Comparison of ENCODE assay signal across 10 mouse cellular contexts in the genomic region with DNA sequence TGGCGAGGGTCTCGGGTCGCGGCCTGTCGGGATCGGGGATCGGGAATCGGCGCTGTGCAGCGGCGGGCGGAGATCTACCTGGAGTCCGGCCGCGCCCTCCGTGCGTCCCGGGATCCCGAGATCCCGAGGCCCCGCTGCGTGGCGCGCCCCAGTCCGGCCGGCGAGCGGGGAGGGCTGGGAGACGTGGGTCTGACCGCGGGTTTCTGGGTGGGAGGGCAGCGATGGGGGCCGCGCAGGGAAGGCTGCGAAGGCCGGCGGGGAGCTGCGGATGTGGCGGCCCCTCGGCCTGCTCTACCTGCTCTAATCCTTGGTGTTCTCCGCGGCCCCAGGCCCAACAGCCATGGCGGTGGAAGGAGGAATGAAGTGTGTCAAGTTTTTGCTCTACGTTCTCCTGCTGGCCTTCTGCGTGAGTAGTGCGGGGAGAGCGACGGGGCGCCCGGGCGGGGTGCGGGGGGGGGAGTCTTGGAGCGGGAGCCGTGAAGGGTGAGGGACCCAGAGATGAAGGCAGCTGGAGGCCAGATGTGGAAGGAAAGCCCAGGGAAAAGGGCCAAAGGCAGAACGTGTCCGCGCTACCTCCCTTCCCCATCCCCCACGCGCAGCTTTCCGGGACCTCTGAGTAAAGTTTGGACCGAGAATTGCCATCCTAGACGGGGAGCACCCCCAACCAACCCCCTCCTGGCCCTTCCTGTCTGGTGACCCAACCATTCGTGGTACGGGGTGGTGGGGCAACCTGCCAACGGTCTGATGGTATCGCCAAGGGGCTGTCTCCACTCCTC. TPM values are rescaled to one million over a fixed set of nuclear protein-coding genes. Genes with fewer than 3 reads are reported as not detected.
DNase-seq lines count a peak whose midpoint lies in the region; ATAC-seq and TF ChIP-seq lines count a peak whose summit lies in the region.
"Had no signal": no experiment of that assay in that cellular context is flagged by ENCODE, and none has a peak within 500 bp of the region (broad histone marks: within the 10 kb centered on the region; RNA-seq: fewer than 3 reads in every experiment).

No protein-coding gene starts in this region.

- H3K4me1 ChIP-seq in forebrain, embryonic 14.5 days (ENCODE audit: control insufficient read depth, insufficient read depth, low read length), result no peaks in the 10 kb centered on the region
- peaks cover 33% of the 10 kb centered on the region for H3K4me1 ChIP-seq in hindbrain, embryonic 15.5 days (replicated peaks)
- no peaks in the 10 kb centered on the region; the same call in none of the 2 replicates for H3K4me1 ChIP-seq in liver, adult 2 months (ENCODE audit: control insufficient read depth, insufficient read depth, low read length)
- peaks cover 23% of the 10 kb centered on the region for H3K4me1 ChIP-seq in midbrain, embryonic 15.5 days

- H3K27ac ChIP-seq in forebrain, embryonic 14.5 days (ENCODE audit: low read depth, low read length), result 0 out of 2 replicates have a peak overlapping the region, but pooled peaks have one; percentile 27
- peak overlapping the region; percentile 84 for H3K27ac ChIP-seq in hindbrain, embryonic 15.5 days (replicated peaks)
- no peak overlapping the region for H3K27ac ChIP-seq in liver, adult 2 months (replicated peaks; ENCODE audit: insufficient read depth, low read depth, low read length)
- H3K27ac ChIP-seq in midbrain, embryonic 15.5 days, result peak overlapping the region; percentile 39; the same call in 1 of the 2 replicates

- no peak for TF ChIP-seq POLR2A in liver, adult 2 months (IDR thresholded peaks at IDR 0.05; ENCODE audit: extremely low read depth, insufficient read depth, low read length)

- H3K79me2 ChIP-seq in liver, adult 2 months (ENCODE audit: control insufficient read depth, insufficient read depth, low read length), result no peaks in the 10 kb centered on the region

- H3K4me3 ChIP-seq in forebrain, embryonic 14.5 days (ENCODE audit: low read depth, low read length), result peak overlapping the region; percentile 70
- peak overlapping the region; percentile 87 for H3K4me3 ChIP-seq in hindbrain, embryonic 15.5 days
- H3K4me3 ChIP-seq in liver, adult 2 months (ENCODE audit: insufficient read depth, low read depth, low read length), result peak overlapping the region; percentile 67
- H3K4me3 ChIP-seq in midbrain, embryonic 15.5 days, result peak overlapping the region; percentile 77

- H3K36me3 ChIP-seq in forebrain, embryonic 14.5 days (ENCODE audit: control insufficient read depth, insufficient read depth, low read length), result no peaks in the 10 kb centered on the region
- H3K36me3 ChIP-seq in hindbrain, embryonic 15.5 days, result no peaks in the 10 kb centered on the region
- no peaks in the 10 kb centered on the region for H3K36me3 ChIP-seq in liver, adult 2 months (ENCODE audit: control insufficient read depth, insufficient read depth, low read length)
- no peaks in the 10 kb centered on the region for H3K36me3 ChIP-seq in midbrain, embryonic 15.5 days (replicated peaks)

- H3K9me3 ChIP-seq in forebrain, embryonic 14.5 days (replicated peaks; ENCODE audit: control insufficient read depth, low read length), result no peaks in the 10 kb centered on the region
- no peaks in the 10 kb centered on the region for H3K9me3 ChIP-seq in hindbrain, embryonic 15.5 days
- no peaks in the 10 kb centered on the region for H3K9me3 ChIP-seq in midbrain, embryonic 15.5 days

- H3K9ac ChIP-seq in forebrain, embryonic 14.5 days (ENCODE audit: low read length), result peak overlapping the region; percentile 84
- peak overlapping the region; percentile 84 for H3K9ac ChIP-seq in hindbrain, embryonic 15.5 days
- H3K9ac ChIP-seq in liver, adult 2 months (ENCODE audit: low read depth, low read length), result peak overlapping the region; percentile 79
- peak overlapping the region; percentile 72 for H3K9ac ChIP-seq in midbrain, embryonic 15.5 days

- peak overlapping the region; percentile 83 for H3K4me2 ChIP-seq in forebrain, embryonic 14.5 days (ENCODE audit: low read length)
- H3K4me2 ChIP-seq in hindbrain, embryonic 15.5 days, result peak overlapping the region; percentile 67
- H3K4me2 ChIP-seq in midbrain, embryonic 15.5 days, result peak overlapping the region; percentile 80

- TF ChIP-seq CTCF in liver, adult 2 months (IDR thresholded peaks at IDR 0.05; ENCODE audit: low read depth, low read length), result no peak

- DNase-seq in cerebellum, adult 9-11 months, result peak; percentile 52
- no peak for DNase-seq in cerebellum, adult 11 months
- DNase-seq in adrenal gland, adult 18-20 months (ENCODE audit: low spot score in 2 of 2), result peak; percentile 47 to 55
- peak; percentile 49 for DNase-seq in forebrain, embryonic 14.5 days (ENCODE audit: low spot score)
- DNase-seq in liver, adult 2 months (ENCODE audit: extremely low read depth, low read depth, low spot score), result no peak
- DNase-seq in spleen, postnatal 4 days (ENCODE audit: low spot score in 2 of 2), result no peak

- WGBS in forebrain, embryonic 14.5 days, result 2% methylated on average over 53 of the region's 66 CpGs
- WGBS in hindbrain, embryonic 15.5 days, result 1% methylated on average over 64 of the region's 66 CpGs
- 3% methylated on average over 61 of the region's 66 CpGs for WGBS in liver, adult 2 months
- WGBS in midbrain, embryonic 15.5 days, result 2% methylated on average over 66 of the region's 66 CpGs

- peak; percentile 41 for ATAC-seq in forebrain, embryonic 14.5 days
- ATAC-seq in hindbrain, embryonic 15.5 days (ENCODE audit: low FRiP score, low read depth), result peak; percentile 32
- ATAC-seq in midbrain, embryonic 15.5 days (replicated peaks), result peak; percentile 46

- no peaks in the 10 kb centered on the region; the same call in 1 of the 2 replicates for H3K27me3 ChIP-seq in forebrain, embryonic 14.5 days (replicated peaks; ENCODE audit: control insufficient read depth, insufficient read depth, low read length)
- no peaks in the 10 kb centered on the region for H3K27me3 ChIP-seq in hindbrain, embryonic 15.5 days
- 0 out of 2 replicates have a peak, but pooled peaks cover 2% of the 10 kb centered on the region for H3K27me3 ChIP-seq in liver, adult 2 months (ENCODE audit: control insufficient read depth, insufficient read depth, low read length)
- H3K27me3 ChIP-seq in midbrain, embryonic 15.5 days (replicated peaks), result no peaks in the 10 kb centered on the region

RNA-seq across cellular contexts. Expression of a gene that starts 9.5 kb away (rescaled TPM):
- total RNA-seq in adrenal gland, adult 18-20 months (2021), result 100 to 1,000 TPM; 288 to 358 TPM
- 122 and 126 TPM in 2 replicates for polyA plus RNA-seq in forebrain, embryonic 14.5 days (2014; fragmentation: Nextera tagmentation; extraction: Ambion mirVana)
- polyA plus RNA-seq in hindbrain, embryonic 15.5 days (2015; fragmentation: Nextera tagmentation; extraction: Ambion mirVana), result 262 and 274 TPM in 2 replicates
- total RNA-seq in liver, adult 2 months (2014; rRNA removed), result 4.1 and 5.2 TPM in 2 replicates
- polyA plus RNA-seq in liver, adult 2 months (2012; rRNA removed), result 2.9 and 4.4 TPM in 2 replicates
- 154 and 184 TPM in 2 replicates for polyA plus RNA-seq in midbrain, embryonic 15.5 days (2015; fragmentation: Nextera tagmentation; extraction: Ambion mirVana)
- total RNA-seq: CH12.LX had no signal

RNA-seq across cellular contexts. Expression of a gene that starts 12.4 kb away (rescaled TPM):
- 10 to 100 TPM in 1 of 2 experiments, 1 to 10 TPM in 1; 9.8 to 11.8 TPM for total RNA-seq in adrenal gland, adult 18-20 months (2021)
- polyA plus RNA-seq in forebrain, embryonic 14.5 days (2014; fragmentation: Nextera tagmentation; extraction: Ambion mirVana), result 8.8 and 9.9 TPM in 2 replicates
- 20.9 and 22.1 TPM in 2 replicates for polyA plus RNA-seq in hindbrain, embryonic 15.5 days (2015; fragmentation: Nextera tagmentation; extraction: Ambion mirVana)
- 30.4 and 33.8 TPM in 2 replicates for total RNA-seq in liver, adult 2 months (2014; rRNA removed)
- 86.2 and 91.8 TPM in 2 replicates for polyA plus RNA-seq in liver, adult 2 months (2012; rRNA removed)
- polyA plus RNA-seq in midbrain, embryonic 15.5 days (2015; fragmentation: Nextera tagmentation; extraction: Ambion mirVana), result 12.9 and 15.4 TPM in 2 replicates

RNA-seq across cellular contexts. Expression of a gene that starts 13.6 kb away (rescaled TPM):
- total RNA-seq in adrenal gland, adult 18-20 months (2021), result 100 to 1,000 TPM; 177 to 191 TPM
- polyA plus RNA-seq in forebrain, embryonic 14.5 days (2014; fragmentation: Nextera tagmentation; extraction: Ambion mirVana), result 244 and 295 TPM in 2 replicates
- 266 and 268 TPM in 2 replicates for polyA plus RNA-seq in hindbrain, embryonic 15.5 days (2015; fragmentation: Nextera tagmentation; extraction: Ambion mirVana)
- 91.1 and 106 TPM in 2 replicates for total RNA-seq in liver, adult 2 months (2014; rRNA removed)
- 192 and 226 TPM in 2 replicates for polyA plus RNA-seq in liver, adult 2 months (2012; rRNA removed)
- 259 and 262 TPM in 2 replicates for polyA plus RNA-seq in midbrain, embryonic 15.5 days (2015; fragmentation: Nextera tagmentation; extraction: Ambion mirVana)

RNA-seq across cellular contexts. Expression of a gene that starts 18.7 kb away (rescaled TPM):
- 1 to 10 TPM; 1.4 to 1.9 TPM for total RNA-seq in adrenal gland, adult 18-20 months (2021)
- polyA plus RNA-seq in forebrain, embryonic 14.5 days (2014; fragmentation: Nextera tagmentation; extraction: Ambion mirVana), result 6.0 and 6.3 TPM in 2 replicates
- 8.6 and 8.9 TPM in 2 replicates for polyA plus RNA-seq in hindbrain, embryonic 15.5 days (2015; fragmentation: Nextera tagmentation; extraction: Ambion mirVana)
- 0.09 and 0.13 TPM in 2 replicates for total RNA-seq in liver, adult 2 months (2014; rRNA removed)
- polyA plus RNA-seq in liver, adult 2 months (2012; rRNA removed), result 0.04 and 0.05 TPM in 2 replicates
- polyA plus RNA-seq in midbrain, embryonic 15.5 days (2015; fragmentation: Nextera tagmentation; extraction: Ambion mirVana), result 10.3 and 10.9 TPM in 2 replicates

RNA-seq across cellular contexts. Expression of a gene that starts 23.4 kb away (rescaled TPM):
- total RNA-seq in adrenal gland, adult 18-20 months (2021), result 10 to 100 TPM; 10.7 to 25.7 TPM
- 1.3 and 1.8 TPM in 2 replicates for polyA plus RNA-seq in forebrain, embryonic 14.5 days (2014; fragmentation: Nextera tagmentation; extraction: Ambion mirVana)
- polyA plus RNA-seq in hindbrain, embryonic 15.5 days (2015; fragmentation: Nextera tagmentation; extraction: Ambion mirVana), result 8.9 TPM in 2 replicates
- 4.6 and 4.9 TPM in 2 replicates for total RNA-seq in liver, adult 2 months (2014; rRNA removed)
- 9.5 and 11.0 TPM in 2 replicates for polyA plus RNA-seq in liver, adult 2 months (2012; rRNA removed)
- polyA plus RNA-seq in midbrain, embryonic 15.5 days (2015; fragmentation: Nextera tagmentation; extraction: Ambion mirVana), result 5.1 and 5.5 TPM in 2 replicates
- total RNA-seq: hematopoietic stem cell, adult 5-6 weeks had no signal

Comparison
In these comparisons a context has a peak if more than half of its experiments do, and no peak if none do; other contexts are left out.
1. DNase-seq: peak in cerebellum, adult 9-11 months (single experiment), adrenal gland, adult 18-20 months (2 of 2) and forebrain, embryonic 14.5 days (single experiment); none in cerebellum, adult 11 months (single experiment), liver, adult 2 months (single experiment) and spleen, postnatal 4 days (0 of 2).
2. RNA of a gene that starts 9.5 kb away (polyA plus RNA-seq): 262 to 274 TPM in hindbrain, embryonic 15.5 days, 154 to 184 TPM in midbrain, embryonic 15.5 days and 122 to 126 TPM in forebrain, embryonic 14.5 days; 2.9 to 4.4 TPM in liver, adult 2 months; every median in the first group is over 10 times any median in the second.
3. Peak in every context shown above with its lines, with median percentiles within 50 percentile points of each other: ATAC-seq, H3K4me2 ChIP-seq, H3K4me3 ChIP-seq and H3K9ac ChIP-seq.